Mouse (Mus musculus) kidney, adult 9 months (tissue): ENCODE measurements around the gene Jtb.
A peak's percentile ranks its signal among the peaks of the same experiment; 100 is the strongest.

ENCODE experiments used
- DNase-seq: peaks from one replicate; pipeline ENCODE4 v3.0.0; 2022

Jtb gene

DNA sequence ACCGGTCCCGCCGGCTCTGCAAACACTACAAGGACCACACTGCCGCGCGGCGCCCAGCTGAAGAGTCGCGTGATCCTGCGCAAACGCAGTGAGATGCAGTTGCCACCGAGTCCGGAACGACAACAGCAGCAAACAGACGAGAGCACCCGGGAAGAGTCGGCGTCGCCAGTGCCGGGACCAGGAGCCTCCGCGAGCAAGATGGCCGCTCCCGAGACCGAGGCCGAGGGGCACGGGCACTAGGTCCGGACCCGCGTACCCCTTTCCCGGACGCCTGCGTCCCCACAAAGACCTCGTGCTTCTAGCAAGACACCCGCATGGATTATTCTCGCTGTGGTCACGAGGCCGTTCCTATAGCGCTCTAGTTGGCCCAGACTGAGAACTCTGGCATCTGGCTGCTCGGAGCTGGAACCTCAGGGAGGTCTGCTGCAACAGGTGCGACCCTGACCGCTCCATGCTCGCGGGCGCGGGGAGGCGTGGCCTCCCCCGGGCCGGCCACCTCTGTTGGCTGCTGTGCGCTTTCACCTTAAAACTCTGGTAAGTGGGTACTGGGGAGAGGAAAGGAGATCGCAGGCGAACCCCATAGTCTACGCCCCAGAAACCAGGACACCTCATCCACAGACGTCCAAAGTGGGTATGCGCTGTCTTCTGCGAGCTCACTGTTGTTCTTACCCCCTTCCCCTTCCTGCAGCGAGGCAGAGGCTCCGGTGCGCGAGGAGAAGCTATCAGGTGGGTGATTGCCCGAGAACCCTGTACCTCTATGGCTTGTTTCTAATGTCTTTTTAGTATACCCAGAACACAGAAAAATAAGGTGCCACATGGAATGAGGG is at the start of gene Jtb:
Gene Jtb, plus strand, starts transcription at position 91 of the 827 bp plus-strand sequence.
- DNase-seq = peak; percentile 97

DNA sequence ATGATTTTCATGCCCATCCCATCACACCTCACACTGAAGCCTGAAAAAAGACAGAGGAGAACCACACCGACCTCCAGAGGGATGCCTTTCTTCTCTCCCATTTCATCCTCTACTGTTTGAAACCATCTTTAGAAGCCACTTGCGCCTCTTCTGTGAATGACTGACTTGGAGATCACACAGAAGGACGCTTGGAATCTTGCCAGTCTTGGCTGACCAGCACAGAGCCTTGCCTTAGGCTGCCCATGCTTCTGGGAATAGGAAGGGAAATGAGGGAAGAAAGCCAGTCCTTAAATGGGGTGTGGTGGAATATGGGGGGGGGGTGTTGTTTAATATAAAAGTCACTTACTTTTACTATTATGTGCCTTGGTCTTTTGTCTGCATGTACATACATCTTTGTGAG is 47.8 kb upstream of the Jtb start:
- no peak for DNase-seq

DNA sequence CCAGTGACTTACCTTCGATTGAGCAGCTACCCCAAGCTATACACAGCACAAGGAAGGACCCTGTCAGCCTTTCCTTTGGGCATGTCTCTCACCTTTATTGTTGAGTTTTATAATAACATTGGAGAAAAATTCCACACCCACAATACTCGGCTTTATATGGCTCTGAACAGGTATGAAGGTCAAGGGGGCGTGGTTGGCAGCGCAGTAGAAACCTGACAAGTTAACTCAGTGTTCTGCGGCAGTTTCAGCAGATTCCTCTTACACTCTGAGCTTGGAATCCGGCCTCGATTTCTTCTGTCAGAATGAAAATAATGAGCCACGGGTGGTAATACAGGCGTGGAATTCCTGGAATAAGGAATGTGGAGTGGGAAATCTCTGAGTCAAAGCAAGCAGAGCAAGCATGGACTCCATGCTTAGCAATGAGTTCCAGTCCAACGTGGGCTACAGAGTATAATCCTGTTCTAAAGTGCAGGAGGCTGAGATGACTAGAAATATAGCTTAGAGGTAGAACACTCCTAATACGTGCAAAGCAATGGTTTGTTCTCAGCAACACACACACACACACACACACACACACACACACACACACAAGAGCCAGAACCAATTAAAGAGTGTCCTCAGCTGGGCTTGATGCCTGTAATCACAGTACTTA is 40.4 kb upstream of the Jtb start:
- no peak for DNase-seq

DNA sequence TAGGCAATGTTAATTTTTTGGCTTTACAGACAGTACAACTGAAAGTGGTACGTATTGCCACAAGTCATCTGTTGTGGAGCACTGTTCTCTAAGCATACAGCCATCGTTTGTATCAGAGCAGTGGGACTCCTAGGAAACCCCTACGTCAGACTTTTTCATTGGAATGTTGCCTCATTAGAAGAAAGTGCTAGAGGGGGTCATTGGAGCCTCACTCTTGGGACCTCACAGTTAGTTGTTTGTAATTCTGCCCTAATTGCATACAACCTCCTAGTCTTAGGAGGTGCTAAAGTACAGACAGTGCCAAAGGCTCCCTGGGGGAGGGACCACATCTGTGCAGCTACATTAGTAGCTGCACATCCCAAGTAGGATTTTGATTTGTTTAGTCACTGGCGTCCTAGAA is 36.6 kb upstream of the Jtb start:
- no peak for DNase-seq

DNA sequence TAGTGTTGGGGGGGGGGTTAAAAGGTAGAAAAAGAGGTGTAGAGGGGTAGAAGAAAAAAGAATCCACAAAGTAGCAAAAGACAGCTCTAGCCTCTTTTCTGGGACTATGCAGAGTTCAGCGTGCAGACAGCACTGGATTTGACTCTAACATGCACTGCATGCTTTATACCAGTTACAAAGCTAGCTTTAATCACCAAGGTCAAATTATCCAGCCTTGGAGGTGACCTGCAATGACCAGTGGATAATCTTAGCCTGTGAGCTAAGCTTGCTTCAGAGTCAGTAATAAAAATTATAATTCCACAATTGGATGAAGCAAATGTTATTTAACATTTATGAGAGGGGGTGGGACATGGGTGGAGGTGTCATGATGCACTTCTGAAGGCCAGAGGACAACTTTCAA is 35.8 kb upstream of the Jtb start:
- DNase-seq = no peak

- no peak for DNase-seq
Observed at GRCm38 (mm10) chr3:90197548-90197947, 33.8 kb upstream of the Jtb start.

- DNase-seq = peak; percentile 59
Observed at GRCm38 (mm10) chr3:90202884-90203283, 28.5 kb upstream of the Jtb start.

- DNase-seq = no peak
Observed at GRCm38 (mm10) chr3:90203619-90204018, 27.8 kb upstream of the Jtb start.

- no peak for DNase-seq
Observed at GRCm38 (mm10) chr3:90204582-90204981, 26.8 kb upstream of the Jtb start.

DNA sequence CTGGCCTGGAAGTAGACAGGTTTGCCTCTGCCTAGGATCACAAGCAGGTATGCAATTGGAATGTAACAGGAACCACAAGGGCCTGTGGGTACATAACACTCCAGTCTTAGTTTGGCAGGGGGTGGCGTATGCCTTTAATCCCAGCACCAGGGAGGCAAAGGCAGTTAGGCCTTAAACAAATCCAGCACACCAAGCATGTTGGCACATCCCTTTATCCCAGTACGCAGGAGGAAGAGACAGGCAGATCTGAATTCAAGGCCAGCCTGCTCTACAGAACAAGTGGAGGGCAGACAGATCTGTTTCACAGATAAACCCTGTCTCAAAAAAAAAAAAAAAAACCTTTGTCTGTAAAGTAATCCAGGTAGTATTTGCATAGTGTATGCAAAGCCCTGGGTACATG is 22.7 kb upstream of the Jtb start:
- DNase-seq = no peak

DNA sequence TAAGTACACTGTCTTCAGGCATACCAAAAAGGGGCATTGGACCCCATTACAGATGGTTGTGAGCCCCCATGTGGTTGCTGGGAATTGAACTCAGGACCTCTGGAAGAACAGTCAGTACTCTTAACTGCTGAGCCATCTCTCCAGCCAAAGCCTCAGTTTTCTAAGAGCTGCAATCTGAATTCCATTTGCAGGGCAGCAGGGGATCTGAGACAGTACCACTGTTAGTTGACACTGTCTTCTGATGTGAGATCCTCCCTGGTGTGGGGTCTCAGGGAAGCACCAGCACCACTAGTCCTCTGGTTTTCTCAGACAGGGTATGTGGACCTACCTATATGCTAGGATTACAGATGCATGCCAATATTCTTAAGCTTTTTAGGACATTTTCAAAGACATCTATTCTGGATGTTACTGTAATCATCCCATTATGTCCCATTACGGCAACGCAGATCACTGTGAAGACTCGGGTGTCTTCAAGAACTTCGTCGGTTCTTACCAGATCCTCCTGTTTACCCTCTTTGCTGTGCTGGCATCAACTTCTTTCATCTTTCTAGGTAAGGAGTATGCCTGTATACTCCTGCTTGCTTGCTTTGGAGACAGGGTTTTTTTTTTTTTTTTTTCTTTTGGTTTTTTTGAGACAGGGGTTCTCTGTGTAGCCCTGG is 21.4 kb upstream of the Jtb start:
- DNase-seq = no peak

DNA sequence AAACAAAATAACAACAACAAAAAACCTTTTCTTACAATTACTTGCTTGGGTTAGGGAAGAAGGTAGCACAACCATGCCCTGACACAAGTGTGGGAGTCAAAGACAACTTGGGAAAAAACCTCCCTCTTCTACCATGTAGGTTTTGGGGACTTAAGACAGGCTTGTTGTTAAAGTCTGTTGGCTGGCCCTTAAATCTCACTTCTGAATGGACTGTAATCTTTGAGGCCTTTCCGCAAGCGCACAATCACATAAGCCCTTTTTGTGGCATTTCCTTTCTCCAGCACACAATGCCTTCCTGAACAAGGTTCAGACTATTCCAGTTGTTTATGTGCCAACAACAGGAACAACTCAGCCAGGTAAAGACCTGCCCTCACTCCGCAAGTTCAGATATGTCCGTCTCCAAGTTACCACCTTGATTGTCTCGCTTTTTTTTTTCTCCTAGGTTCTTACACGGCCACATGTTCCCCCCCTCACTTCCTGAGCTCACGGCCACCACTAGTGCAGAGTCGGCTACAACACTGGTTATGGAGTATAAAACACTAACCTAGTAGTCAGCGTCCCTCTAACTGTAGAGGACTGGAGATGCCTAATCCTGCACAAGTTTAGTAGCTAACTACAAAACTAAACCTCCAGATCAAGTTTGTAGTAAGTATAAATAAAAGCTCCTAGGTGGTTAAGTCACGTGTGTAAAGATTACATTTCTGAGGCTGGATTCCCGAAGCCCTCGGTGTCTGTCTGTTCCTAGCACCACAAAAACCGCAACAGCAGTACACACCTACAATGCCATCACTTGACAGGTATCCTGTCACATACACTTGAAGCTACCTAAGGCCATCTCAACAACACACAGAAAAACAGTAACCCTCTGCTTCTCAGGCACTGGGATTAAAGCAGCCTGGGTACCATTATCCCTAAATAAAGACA is 19.7 kb upstream of the Jtb start:
- DNase-seq = no peak

DNA sequence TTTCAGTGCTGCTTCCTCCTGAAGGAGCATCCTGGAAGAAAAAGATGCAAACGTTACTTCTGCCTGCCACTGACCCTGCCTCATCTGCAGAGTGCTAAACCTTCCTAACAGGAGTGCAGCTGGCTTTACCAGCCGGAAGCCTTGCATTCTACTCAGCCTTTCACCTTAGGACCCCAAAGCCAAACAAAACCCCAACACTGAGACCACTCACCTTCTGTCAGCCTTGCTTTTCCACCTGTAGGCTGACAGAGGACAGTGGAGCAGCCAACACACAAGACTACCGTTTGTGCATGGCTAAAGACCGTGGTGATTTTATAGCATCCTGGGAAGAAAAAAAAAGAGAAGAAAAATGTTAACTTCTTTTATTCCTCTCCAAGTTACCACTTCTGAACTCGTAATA is 18.7 kb upstream of the Jtb start:
- DNase-seq = no peak

DNA sequence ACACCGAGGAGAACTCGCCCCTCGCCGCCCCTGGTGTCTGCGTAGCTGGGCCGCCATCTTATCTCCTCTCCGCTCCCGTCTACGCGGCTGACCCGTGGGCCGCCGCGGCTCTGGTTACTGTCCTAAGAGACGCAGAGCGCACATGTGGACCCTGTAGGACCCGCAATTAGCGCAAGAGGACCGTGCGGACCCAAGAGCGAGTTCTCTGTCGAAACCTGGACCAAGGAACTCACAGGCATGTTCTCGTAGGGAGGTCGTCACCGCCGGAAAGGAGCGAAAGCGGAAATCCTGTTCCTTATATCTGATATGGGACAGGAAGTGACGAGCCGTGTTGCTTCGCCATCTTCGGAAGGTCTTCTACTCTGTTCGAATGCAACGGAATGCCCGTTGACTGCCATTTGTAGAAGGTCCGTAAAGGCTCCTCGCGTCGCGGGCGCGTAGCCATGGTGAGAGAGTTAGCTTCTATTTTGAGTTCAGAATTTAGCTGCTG is 18.0 kb upstream of the Jtb start, which contains the start of the genes Rps27 and Rab13:
Gene Rps27, minus strand, starts transcription at position 275 of the 490 bp plus-strand sequence.
Gene Rab13, plus strand, starts transcription at position 319 of the 490 bp plus-strand sequence.
- DNase-seq = peak; percentile 97

DNA sequence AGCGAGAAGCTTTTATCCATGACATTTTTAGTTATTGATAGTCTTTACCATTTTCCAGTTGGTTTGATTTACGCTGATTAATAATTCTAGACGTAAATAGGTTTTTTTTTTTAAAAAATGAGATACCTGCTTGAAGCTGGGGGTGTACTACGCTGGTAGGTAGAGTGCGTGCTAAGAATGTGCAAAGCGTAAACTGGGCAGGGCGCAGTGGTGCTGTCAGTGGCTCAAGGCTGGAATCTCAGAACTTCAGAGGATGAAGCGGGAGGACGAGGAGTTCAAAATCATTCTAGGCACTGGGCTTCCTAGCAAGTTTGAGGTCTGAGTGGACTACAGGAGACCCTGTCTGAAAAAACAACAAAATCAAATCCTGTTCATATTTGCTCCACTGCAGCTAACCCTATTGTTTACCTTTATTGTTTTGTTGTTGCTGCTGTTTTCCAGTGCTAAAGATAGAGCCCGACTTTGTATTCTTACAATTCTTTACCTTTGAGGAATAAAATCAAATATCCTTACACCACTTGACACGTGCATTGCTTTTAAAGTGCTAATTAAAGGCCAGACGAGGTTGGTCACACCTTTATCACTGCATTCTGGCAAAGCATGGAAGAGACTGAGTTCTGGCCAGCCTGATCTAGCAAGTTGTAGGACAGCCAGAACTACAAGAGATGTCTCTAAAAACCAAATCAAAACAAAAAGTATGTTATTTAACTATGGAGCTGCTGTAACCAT is 17.3 kb upstream of the Jtb start:
- peak; percentile 47 for DNase-seq

GRCm38 (mm10) chr3:90215825-90216380 is 15.5 kb upstream of the Jtb start:
- DNase-seq = peak; percentile 44

DNA sequence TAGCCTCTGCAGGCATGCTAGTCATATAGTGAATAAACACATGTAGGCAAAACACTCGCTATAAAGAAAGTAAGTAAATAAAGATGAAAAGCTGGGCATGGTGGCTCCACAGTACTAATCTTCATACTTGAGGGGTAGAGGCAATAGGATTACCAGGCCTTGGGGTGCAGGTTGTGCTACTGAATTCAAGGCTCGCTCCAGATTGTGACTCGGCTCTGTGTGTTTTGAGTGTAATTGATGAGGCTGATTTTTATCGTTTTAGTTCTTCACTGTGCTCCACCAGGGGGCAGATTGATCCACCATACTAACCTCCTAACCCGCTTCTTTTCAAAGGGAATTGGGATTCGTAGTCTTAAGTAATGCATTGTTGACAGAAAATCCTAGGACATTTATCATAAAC is 11.3 kb upstream of the Jtb start:
- DNase-seq = peak; percentile 71

GRCm38 (mm10) chr3:90220531-90220951 is 10.9 kb upstream of the Jtb start:
- DNase-seq = peak; percentile 82

- DNase-seq = no peak
Observed at GRCm38 (mm10) chr3:90221123-90221522, 10.3 kb upstream of the Jtb start.

- no peak for DNase-seq
Observed at GRCm38 (mm10) chr3:90222455-90222854, 8.9 kb upstream of the Jtb start.

DNA sequence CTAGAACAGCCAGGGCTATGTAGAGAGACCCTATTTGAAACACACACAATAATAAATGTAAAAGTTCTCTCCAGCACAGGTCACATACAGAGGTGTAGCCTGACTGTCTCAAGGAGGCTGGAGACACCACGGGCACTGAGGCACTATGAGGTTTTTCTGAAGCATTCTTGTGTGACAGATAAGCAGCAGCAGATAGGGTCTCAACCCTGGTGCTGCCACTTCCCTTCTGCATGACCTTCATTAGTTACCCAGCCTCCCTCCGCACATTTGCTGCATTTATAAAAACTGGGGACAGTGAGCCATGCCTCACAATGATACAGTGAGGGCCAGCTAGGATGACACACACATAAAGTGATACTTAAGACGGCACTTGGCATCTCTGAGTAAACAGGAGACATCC is 8.5 kb upstream of the Jtb start:
- no peak for DNase-seq
